ENCODE assay signal across 21 mouse cellular contexts in genomic region chr19:42658435-42659135, GRCm38 (mm10). TPM values are rescaled to one million over a fixed set of nuclear protein-coding genes. Genes with fewer than 3 reads are reported as not detected.
DNase-seq lines count a peak whose midpoint lies in the region; TF ChIP-seq lines count a peak whose summit lies in the region.
"Had no signal": no experiment of that assay in that cellular context is flagged by ENCODE, and none has a peak within 500 bp of the region (broad histone marks: within the 10 kb centered on the region; RNA-seq: fewer than 3 reads in every experiment).

No protein-coding gene starts in this region.

- DNase-seq in adrenal gland, adult 2 months: peak; percentile 18
- no peak for DNase-seq in adrenal gland, postnatal 10 days
- peak; percentile 2 for DNase-seq in gastrocnemius, postnatal 10 days
- DNase-seq in gastrocnemius, postnatal 4 days (ENCODE audit: low spot score in 2 of 2): no peak
- no peak for DNase-seq in layer of hippocampus, adult 2 months (ENCODE audit: low spot score in 2 of 2)
- no peak for DNase-seq in layer of hippocampus, adult 18-20 months (ENCODE audit: low spot score in 2 of 2)
- no peak for DNase-seq in left cerebral cortex, adult 8-10 months (ENCODE audit: low spot score in 2 of 2)
- DNase-seq: B cell, adult 2 months; cerebellum, adult 11 months; cerebellum, adult 2 months; cerebellum, adult 9-11 months; cerebellum, postnatal 25 days; kidney, adult 11 months; kidney, adult 8-10 months had no signal

- no peak for TF ChIP-seq CTCF in layer of hippocampus, adult 2 months (conservative IDR thresholded peaks at IDR 0.05)

- H3K4me3 ChIP-seq in layer of hippocampus, adult 2 months: no peak overlapping the region
- H3K4me3 ChIP-seq: embryonic facial prominence, embryonic 12.5 days; embryonic facial prominence, embryonic 15.5 days; forebrain, embryonic 12.5 days; hindbrain, embryonic 10.5 days; hindbrain, embryonic 13.5 days; intestine, embryonic 15.5 days had no signal

- 0 out of 2 replicates have a peak overlapping the region, but pooled peaks have one; percentile 19 for H3K27ac ChIP-seq in layer of hippocampus, adult 2 months
- H3K27ac ChIP-seq: embryonic facial prominence, embryonic 12.5 days; embryonic facial prominence, embryonic 15.5 days; forebrain, embryonic 12.5 days; hindbrain, embryonic 13.5 days; intestine, embryonic 15.5 days had no signal

RNA-seq across cellular contexts. Expression of gene Loxl4, which starts 46.0 kb away (rescaled TPM):
- total RNA-seq in adrenal gland, adult 2 months (2021): 1 to 10 TPM; 2.2 to 8.6 TPM
- 0.90 and 0.95 TPM in 2 replicates for polyA plus RNA-seq in adrenal gland, adult 2 months (2012; rRNA removed)
- 1 to 10 TPM; 1.8 to 2.7 TPM for total RNA-seq in adrenal gland, postnatal 10 days (2021)
- total RNA-seq in gastrocnemius, postnatal 10 days (2021): 1 to 10 TPM; 2.2 to 4.8 TPM
- total RNA-seq in gastrocnemius, postnatal 4 days (2021): 1 to 10 TPM; 1.5 to 2.4 TPM
- total RNA-seq in layer of hippocampus, adult 2 months (2021): under 1 TPM; 0.26 to 0.32 TPM
- under 1 TPM; 0.13 to 0.17 TPM for total RNA-seq in layer of hippocampus, adult 18-20 months (2021)
- under 1 TPM; 0.14 to 0.98 (median 0.18) TPM for total RNA-seq in left cerebral cortex, adult 8-10 months (2022)
- total RNA-seq: common myeloid progenitor, adult 5-6 weeks had no signal

Comparison
In these comparisons a context has a peak if more than half of its experiments do, and no peak if none do; other contexts are left out.
1. DNase-seq: peak in adrenal gland, adult 2 months (single experiment) and gastrocnemius, postnatal 10 days (single experiment); none in adrenal gland, postnatal 10 days (single experiment), gastrocnemius, postnatal 4 days (0 of 2), layer of hippocampus, adult 2 months (0 of 2), layer of hippocampus, adult 18-20 months (0 of 2) and left cerebral cortex, adult 8-10 months (0 of 2).